Mouse (Mus musculus): ENCODE data around the gene Agpat3. TPM values are rescaled to one million over a fixed set of nuclear protein-coding genes. Genes with fewer than 3 reads are reported as not detected.
A peak's percentile ranks its signal among the peaks of the same experiment; 100 is the strongest.

Agpat3 gene
- total and polyA plus RNA-seq, 2 experiments from 2014 or later, result 94.9 to 101 TPM

GRCm38 (mm10) chr10:78297576-78298484, 54.5 kb downstream of the Agpat3 start:
- no peak overlapping the region for H3K9ac ChIP-seq
- ATAC-seq (peak; percentile 87), DNase-seq (peak; percentile 66)
- H3K36me3 ChIP-seq (ENCODE audit: insufficient read depth), result no peaks in the 10 kb centered on the region
- H3K27ac ChIP-seq (ENCODE audit: low read depth, low read length), result peak overlapping the region; percentile 67
- H3K4me1 ChIP-seq (ENCODE audit: insufficient read depth), result no peaks in the 10 kb centered on the region
- TF ChIP-seq CTCF (IDR thresholded peaks at IDR 0.05; ENCODE audit: low read depth), result no peak
- H3K27me3 ChIP-seq (ENCODE audit: insufficient read depth, low read length), result no peaks in the 10 kb centered on the region
- 0 out of 2 replicates have a peak overlapping the region, but pooled peaks have one; percentile 3 for H3K4me2 ChIP-seq (ENCODE audit: low read depth)
- H3K4me3 ChIP-seq (ENCODE audit: low read depth, low read length), result no peak overlapping the region
- 68% methylated on average over 15 of the region's 15 CpGs for WGBS
- H3K9me3 ChIP-seq (ENCODE audit: low read length), result no peaks in the 10 kb centered on the region

- TF ChIP-seq CTCF (IDR thresholded peaks at IDR 0.05; ENCODE audit: low read depth), result no peak
- H3K9ac ChIP-seq, result no peak overlapping the region
- H3K4me1 ChIP-seq (ENCODE audit: insufficient read depth), result no peaks in the 10 kb centered on the region
- no peak overlapping the region for H3K4me3 ChIP-seq (ENCODE audit: low read depth, low read length)
- no peaks in the 10 kb centered on the region for H3K36me3 ChIP-seq (ENCODE audit: insufficient read depth)
- H3K4me2 ChIP-seq (ENCODE audit: low read depth), result no peak overlapping the region
- no peaks in the 10 kb centered on the region for H3K27me3 ChIP-seq (ENCODE audit: insufficient read depth, low read length)
- ATAC-seq (no peak), DNase-seq (no peak)
- H3K9me3 ChIP-seq (ENCODE audit: low read length), result no peaks in the 10 kb centered on the region
- WGBS, result 81% methylated on average over 4 of the region's 4 CpGs
- no peak overlapping the region for H3K27ac ChIP-seq (ENCODE audit: low read depth, low read length)
Observed at GRCm38 (mm10) chr10:78296980-78297379, 55.3 kb downstream of the Agpat3 start.

- no peak for TF ChIP-seq CTCF (IDR thresholded peaks at IDR 0.05; ENCODE audit: low read depth)
- no peaks in the 10 kb centered on the region for H3K9me3 ChIP-seq (ENCODE audit: low read length)
- H3K27me3 ChIP-seq (ENCODE audit: insufficient read depth, low read length), result no peaks in the 10 kb centered on the region
- ATAC-seq (no peak), DNase-seq (no peak)
- H3K4me1 ChIP-seq (ENCODE audit: insufficient read depth), result no peaks in the 10 kb centered on the region
- H3K9ac ChIP-seq, result no peak overlapping the region
- no peak overlapping the region for H3K4me2 ChIP-seq (ENCODE audit: low read depth)
- H3K27ac ChIP-seq (ENCODE audit: low read depth, low read length), result no peak overlapping the region
- 90% methylated on average over 5 of the region's 5 CpGs for WGBS
- no peak overlapping the region for H3K4me3 ChIP-seq (ENCODE audit: low read depth, low read length)
- H3K36me3 ChIP-seq (ENCODE audit: insufficient read depth), result no peaks in the 10 kb centered on the region
Observed at GRCm38 (mm10) chr10:78296371-78296770, 55.9 kb downstream of the Agpat3 start.

GRCm38 (mm10) chr10:78293576-78293975, 58.7 kb downstream of the Agpat3 start:
- H3K4me1 ChIP-seq (ENCODE audit: insufficient read depth), result no peaks in the 10 kb centered on the region
- no peak overlapping the region for H3K4me3 ChIP-seq (ENCODE audit: low read depth, low read length)
- DNase-seq (no peak), ATAC-seq (no peak)
- no peak for TF ChIP-seq CTCF (IDR thresholded peaks at IDR 0.05; ENCODE audit: low read depth)
- H3K27ac ChIP-seq (ENCODE audit: low read depth, low read length), result no peak overlapping the region
- no peak overlapping the region for H3K4me2 ChIP-seq (ENCODE audit: low read depth)
- H3K36me3 ChIP-seq (ENCODE audit: insufficient read depth), result no peaks in the 10 kb centered on the region
- H3K9ac ChIP-seq, result no peak overlapping the region
- H3K9me3 ChIP-seq (ENCODE audit: low read length), result no peaks in the 10 kb centered on the region
- H3K27me3 ChIP-seq (ENCODE audit: insufficient read depth, low read length), result no peaks in the 10 kb centered on the region
- 73% methylated on average over 1 of the region's 1 CpGs for WGBS

DNA sequence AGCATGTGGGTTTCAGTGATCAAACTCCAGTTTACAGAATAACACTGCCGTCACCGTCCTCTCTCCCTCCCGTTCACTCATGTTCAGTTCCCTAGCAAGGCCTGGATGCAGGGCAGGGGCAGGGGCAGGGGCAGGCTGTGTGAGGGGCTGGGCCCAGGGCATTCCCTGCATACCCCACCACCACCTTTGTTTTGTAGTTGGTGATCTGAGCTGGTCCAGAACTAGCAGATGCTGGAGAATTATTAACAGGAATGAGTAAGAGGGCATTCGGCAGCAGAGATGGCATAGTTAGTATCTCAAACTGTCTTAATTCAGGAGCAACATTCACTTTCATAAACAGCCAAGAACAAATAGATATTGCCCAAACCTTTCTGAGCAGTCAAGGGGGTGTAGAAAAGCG, 59.9 kb downstream of the Agpat3 start:
- WGBS, result 91% methylated on average over 5 of the region's 5 CpGs
- DNase-seq (no peak), ATAC-seq (no peak)
- Histone ChIP-seq H3K27ac (ENCODE audit: low read depth, low read length) (no peak overlapping the region), H3K27me3 (ENCODE audit: insufficient read depth, low read length) (no peaks in the 10 kb centered on the region), H3K4me1 (ENCODE audit: insufficient read depth) (no peaks in the 10 kb centered on the region), H3K9me3 (ENCODE audit: low read length) (no peaks in the 10 kb centered on the region), H3K4me2 (ENCODE audit: low read depth) (no peak overlapping the region), H3K36me3 (ENCODE audit: insufficient read depth) (peaks cover 5% of the 10 kb centered on the region; the same call in 1 of the 2 replicates), H3K4me3 (ENCODE audit: low read depth, low read length) (no peak overlapping the region), H3K9ac (no peak overlapping the region)
- no peak for TF ChIP-seq CTCF (IDR thresholded peaks at IDR 0.05; ENCODE audit: low read depth)

GRCm38 (mm10) chr10:78290730-78291535, 61.4 kb downstream of the Agpat3 start:
- no peak overlapping the region for H3K4me3 ChIP-seq (ENCODE audit: low read depth, low read length)
- no peak overlapping the region for H3K4me2 ChIP-seq (ENCODE audit: low read depth)
- TF ChIP-seq CTCF (IDR thresholded peaks at IDR 0.05; ENCODE audit: low read depth), result no peak
- no peak for ATAC-seq
- WGBS, result 94% methylated on average over 8 of the region's 8 CpGs
- H3K9ac ChIP-seq, result no peak overlapping the region
- H3K27ac ChIP-seq (ENCODE audit: low read depth, low read length), result no peak overlapping the region
- H3K4me1 ChIP-seq (ENCODE audit: insufficient read depth), result no peaks in the 10 kb centered on the region
- peaks cover 19% of the 10 kb centered on the region for H3K36me3 ChIP-seq (ENCODE audit: insufficient read depth)
- H3K27me3 ChIP-seq (ENCODE audit: insufficient read depth, low read length), result no peaks in the 10 kb centered on the region
- H3K9me3 ChIP-seq (ENCODE audit: low read length), result no peaks in the 10 kb centered on the region
- no peak for DNase-seq

DNA sequence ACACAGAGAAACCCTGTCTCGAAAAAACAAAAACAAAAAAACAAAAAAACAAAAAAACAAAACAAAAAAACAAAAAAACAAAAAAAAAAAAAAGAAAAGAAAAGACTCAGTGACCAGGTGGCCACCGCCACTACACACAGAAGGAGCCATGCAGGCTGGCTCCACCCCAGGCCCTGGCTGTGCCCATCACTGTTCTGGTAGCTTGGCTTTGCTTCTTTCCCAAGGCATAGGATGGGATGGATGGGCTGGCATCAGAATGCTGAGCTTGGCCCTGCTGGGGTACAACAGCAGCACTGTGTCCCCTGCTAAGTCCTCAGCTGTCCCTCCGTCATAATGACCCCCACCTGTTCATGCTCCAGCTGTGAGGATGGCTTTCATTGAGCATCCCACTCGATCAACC, 63.4 kb downstream of the Agpat3 start:
- DNase-seq, result no peak
- Histone ChIP-seq H3K4me1 (ENCODE audit: insufficient read depth) (no peaks in the 10 kb centered on the region), H3K27ac (ENCODE audit: low read depth, low read length) (no peak overlapping the region), H3K4me3 (ENCODE audit: low read depth, low read length) (no peak overlapping the region), H3K36me3 (ENCODE audit: insufficient read depth) (peaks cover 34% of the 10 kb centered on the region), H3K9ac (no peak overlapping the region), H3K27me3 (ENCODE audit: insufficient read depth, low read length) (no peaks in the 10 kb centered on the region), H3K4me2 (ENCODE audit: low read depth) (no peak overlapping the region), H3K9me3 (ENCODE audit: low read length) (no peaks in the 10 kb centered on the region)
- ATAC-seq, result no peak
- WGBS, result 92% methylated on average over 4 of the region's 4 CpGs
- no peak for TF ChIP-seq CTCF (IDR thresholded peaks at IDR 0.05; ENCODE audit: low read depth)

Measured in forebrain, postnatal 0 days (tissue).